Mouse (Mus musculus) cerebellum, adult 9-10 months (tissue): ENCODE data around the gene Npas1.

Experiments
- DNase-seq: peaks from one replicate; pipeline ENCODE4 v3.0.0; 2022

Gene Npas1

GRCm38 (mm10) chr7:16477628-16478027 is at the start of gene Npas1:
TSS of gene Npas1 (minus strand) at chr7:16477728.
- DNase-seq = no peak

- DNase-seq = no peak
Measured at GRCm38 (mm10) chr7:16525995-16526394, 48.5 kb upstream of the Npas1 start.

- DNase-seq = no peak
Measured at GRCm38 (mm10) chr7:16525448-16525847, 47.9 kb upstream of the Npas1 start.

- peak; percentile 71 for DNase-seq
Measured at GRCm38 (mm10) chr7:16524308-16524707, 46.8 kb upstream of the Npas1 start.

GRCm38 (mm10) chr7:16519310-16519709 is 41.8 kb upstream of the Npas1 start:
- no peak for DNase-seq

- no peak for DNase-seq
Measured at GRCm38 (mm10) chr7:16517198-16517597, 39.7 kb upstream of the Npas1 start.

GRCm38 (mm10) chr7:16507284-16507683 is 29.8 kb upstream of the Npas1 start:
- DNase-seq = peak; percentile 57

GRCm38 (mm10) chr7:16505226-16505593 is 27.7 kb upstream of the Npas1 start:
- DNase-seq = no peak

GRCm38 (mm10) chr7:16504573-16505225 is 27.2 kb upstream of the Npas1 start:
- no peak for DNase-seq

- DNase-seq = no peak
Measured at GRCm38 (mm10) chr7:16501571-16501970, 24.0 kb upstream of the Npas1 start.

GRCm38 (mm10) chr7:16499671-16500104 is 22.2 kb upstream of the Npas1 start:
- DNase-seq = no peak

- no peak for DNase-seq
Measured at GRCm38 (mm10) chr7:16496260-16496659, 18.7 kb upstream of the Npas1 start.

GRCm38 (mm10) chr7:16493361-16493760 is 15.8 kb upstream of the Npas1 start:
- DNase-seq = peak; percentile 58

- no peak for DNase-seq
Measured at GRCm38 (mm10) chr7:16492211-16492610, 14.7 kb upstream of the Npas1 start.

- DNase-seq = peak; percentile 77
Measured at GRCm38 (mm10) chr7:16491759-16492158, 14.2 kb upstream of the Npas1 start.

GRCm38 (mm10) chr7:16489948-16490347 is 12.4 kb upstream of the Npas1 start:
- no peak for DNase-seq

- DNase-seq = no peak
Measured at GRCm38 (mm10) chr7:16488816-16489215, 11.3 kb upstream of the Npas1 start.

- DNase-seq = no peak
Measured at GRCm38 (mm10) chr7:16476600-16476989, 933 bp downstream of the Npas1 start.

GRCm38 (mm10) chr7:16475764-16476599 is 1.5 kb downstream of the Npas1 start:
- DNase-seq = no peak

- no peak for DNase-seq
Measured at GRCm38 (mm10) chr7:16475321-16475720, 2.2 kb downstream of the Npas1 start.

GRCm38 (mm10) chr7:16474445-16474844 is 3.1 kb downstream of the Npas1 start:
- no peak for DNase-seq

GRCm38 (mm10) chr7:16473847-16474246 is 3.7 kb downstream of the Npas1 start:
- DNase-seq = no peak

- no peak for DNase-seq
Measured at GRCm38 (mm10) chr7:16472116-16472709, 5.3 kb downstream of the Npas1 start.

- DNase-seq = no peak
Measured at GRCm38 (mm10) chr7:16471549-16471948, 6.0 kb downstream of the Npas1 start.
